Mouse (Mus musculus) erythroblast, embryonic 14.5 days (primary cell): Measurements from ENCODE around the gene Bcar3.

Experiments
- GATA1 ChIP-seq: IDR thresholded peaks from 2 replicates; pipeline ENCODE4 v1.6.1; 2012; ENCODE audit warnings: low read length, inconsistent platforms, mixed read lengths
- TAL1 ChIP-seq: IDR thresholded peaks from 3 replicates; pipeline ENCODE4 v1.6.1; 2012; ENCODE audit warnings: low read length, inconsistent platforms, mixed read lengths

DNA sequence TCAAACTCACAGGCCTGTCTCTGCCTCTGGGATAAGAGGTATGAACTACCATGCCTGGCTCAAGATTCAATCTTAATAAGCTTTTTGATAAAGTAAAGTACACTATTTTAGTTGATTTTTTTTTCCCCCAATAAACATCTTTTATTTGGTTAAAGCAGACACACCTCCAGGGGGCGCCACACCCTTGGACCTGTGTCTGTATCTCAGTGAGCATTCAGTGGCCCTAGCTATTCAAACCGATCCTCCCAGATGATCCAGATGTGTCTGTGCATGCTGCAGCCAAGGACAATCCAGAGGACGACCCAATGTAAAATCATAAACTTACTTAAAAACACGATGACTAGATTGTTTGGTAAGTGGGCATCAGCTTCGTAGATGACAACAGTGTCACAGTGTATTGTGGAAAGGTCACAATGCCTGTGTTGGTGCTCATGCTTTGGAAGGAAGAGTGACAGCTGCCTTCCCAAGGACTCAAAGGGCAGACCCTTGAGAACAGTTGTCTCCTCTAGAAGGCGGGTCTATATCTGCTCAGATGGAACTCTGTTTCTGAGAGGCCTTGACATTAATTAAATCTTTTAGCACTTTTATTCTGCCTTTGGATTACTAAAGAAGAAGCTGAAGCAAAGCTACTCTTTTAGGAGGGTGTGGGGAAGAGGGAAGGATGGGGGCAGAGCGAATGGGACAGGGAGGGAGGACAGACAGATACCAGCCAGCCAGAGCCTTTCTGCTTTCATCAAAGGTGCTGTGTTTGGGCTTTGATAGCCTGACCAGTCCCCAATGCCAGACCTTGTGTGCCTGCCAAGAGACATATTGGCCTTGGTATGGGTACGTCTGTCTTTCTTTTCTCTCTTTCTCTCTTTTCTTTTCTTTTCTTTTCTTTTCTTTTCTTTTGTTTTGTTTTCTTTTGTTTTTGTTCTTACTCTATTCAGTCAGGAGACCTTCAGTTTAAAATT, 141.3 kb downstream of the Bcar3 start:
- TF ChIP-seq TAL1 (no peak), GATA1 (no peak)
